Mouse (Mus musculus): ENCODE data around the gene Cirbp. TPM values are rescaled to one million over a fixed set of nuclear protein-coding genes. Genes with fewer than 3 reads are reported as not detected.

The Cirbp gene
- polyA plus RNA-seq (2016; fragmentation: Nextera tagmentation; extraction: Ambion mirVana), result 95.3 and 153 TPM in 2 replicates

DNA sequence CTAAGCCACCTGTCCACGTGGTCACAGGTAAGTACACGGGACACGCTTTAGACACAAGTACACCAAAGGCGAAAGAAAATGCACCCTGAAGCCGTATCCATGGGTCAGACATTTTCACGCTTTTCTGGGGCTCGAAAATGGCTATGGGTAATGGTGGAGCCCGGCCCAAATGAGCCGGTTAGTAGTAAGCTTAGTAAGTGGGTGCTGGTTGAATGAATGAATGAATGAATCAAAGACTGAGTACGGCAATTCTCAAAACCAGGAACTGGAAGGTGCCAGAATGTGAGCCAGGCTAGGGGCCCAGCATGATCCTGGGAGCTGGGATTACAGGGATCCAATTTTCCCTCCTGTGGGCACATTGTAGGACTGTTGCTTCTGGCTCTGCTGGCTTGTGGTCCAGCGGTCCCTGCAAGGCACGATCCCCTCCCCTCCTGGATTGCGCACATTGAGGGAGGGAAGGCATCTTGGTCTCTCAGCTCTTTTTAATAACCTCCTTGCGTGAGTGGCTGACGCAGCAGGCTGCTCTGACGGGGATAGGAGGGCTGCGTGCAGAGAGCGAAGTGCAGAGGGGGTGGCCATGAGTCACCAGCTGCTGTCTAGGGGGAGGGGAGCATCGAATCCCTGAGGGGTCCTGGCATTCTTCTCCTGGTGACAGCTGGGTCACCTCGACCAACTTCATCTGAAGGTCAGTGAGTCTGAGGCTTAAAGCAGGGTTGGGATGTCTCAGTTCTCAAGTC lies at the start of gene Cirbp:
Gene Cirbp (plus strand): TSS at position 594 of the 737 bp plus-strand sequence.
- H3K27ac ChIP-seq, result peak within 1 kb of the TSS; percentile 100
- H3K9me3 ChIP-seq, result no peaks in the 10 kb centered on the region
- 16% methylated on average over 20 of the region's 20 CpGs for WGBS
- H3K27me3 ChIP-seq (ENCODE audit: insufficient read depth, poor library complexity, severe bottlenecking), result peaks cover 8% of the 10 kb centered on the region
- H3K36me3 ChIP-seq, result peaks cover 17% of the 10 kb centered on the region
- H3K4me3 ChIP-seq, result peak within 1 kb of the TSS; percentile 93
- H3K4me1 ChIP-seq (replicated peaks), result peaks cover 87% of the 10 kb centered on the region
- peak; percentile 54 for DNase-seq (ENCODE audit: low spot score)

DNA sequence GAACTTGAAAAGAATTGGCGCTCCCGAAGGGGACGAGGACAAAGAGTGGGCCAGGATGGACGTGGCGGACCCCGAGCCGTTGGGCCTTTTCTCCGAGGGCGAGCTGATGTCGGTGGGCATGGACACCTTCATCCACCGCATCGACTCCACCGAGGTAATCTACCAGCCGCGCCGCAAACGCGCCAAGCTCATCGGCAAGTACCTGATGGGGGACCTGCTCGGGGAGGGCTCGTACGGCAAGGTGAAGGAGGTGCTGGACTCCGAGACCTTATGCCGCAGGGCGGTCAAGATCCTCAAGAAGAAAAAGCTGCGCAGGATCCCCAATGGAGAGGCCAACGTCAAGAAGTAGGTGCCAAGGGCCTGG lies 49.2 kb upstream of the Cirbp start:
- Histone ChIP-seq H3K36me3 (peaks cover 45% of the 10 kb centered on the region), H3K9me3 (no peaks in the 10 kb centered on the region), H3K27me3 (ENCODE audit: insufficient read depth, poor library complexity, severe bottlenecking) (no peaks in the 10 kb centered on the region), H3K27ac (peak overlapping the region; percentile 95), H3K4me3 (peak overlapping the region; percentile 92), H3K4me1 (replicated peaks) (peaks cover 50% of the 10 kb centered on the region)
- peak; percentile 45 for DNase-seq (ENCODE audit: low spot score)
- 1% methylated on average over 27 of the region's 27 CpGs for WGBS

DNA sequence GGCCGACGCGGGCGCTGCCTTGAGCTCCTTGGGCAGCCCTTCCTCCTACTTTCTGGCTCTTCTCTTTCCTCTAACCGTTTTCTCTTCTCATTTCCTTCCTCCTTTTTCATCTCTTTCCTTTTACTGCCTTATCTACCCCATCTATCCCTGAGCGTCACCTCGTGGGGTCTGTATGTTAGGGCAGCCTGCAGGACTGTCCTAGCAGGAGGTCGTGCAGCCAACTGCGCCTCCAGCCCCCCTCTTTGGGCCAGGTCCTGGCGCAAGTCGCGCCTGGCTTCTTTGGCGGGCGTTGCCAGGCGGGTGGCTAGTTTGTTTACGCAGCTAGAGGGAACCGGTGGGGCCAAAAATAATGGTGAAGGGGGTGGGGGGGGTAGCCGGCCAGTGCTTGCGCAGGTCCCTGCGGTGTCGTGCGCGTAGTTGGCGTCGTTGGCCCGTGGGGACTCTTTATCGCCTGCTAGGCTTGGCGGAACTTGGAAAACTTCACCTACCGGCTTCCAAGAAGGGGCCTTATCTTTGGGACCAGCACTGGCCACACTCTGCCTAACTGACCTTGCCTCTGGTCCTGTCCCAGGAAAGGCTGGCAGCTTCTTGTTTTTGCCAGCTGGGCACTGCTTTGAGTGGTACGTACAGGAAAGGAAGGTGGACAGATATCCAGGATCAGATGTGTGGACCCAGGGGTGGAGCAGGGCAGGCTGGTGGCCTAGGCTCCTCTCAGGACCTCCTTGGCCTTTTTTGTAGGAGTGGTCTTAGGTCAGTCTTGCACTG lies 48.7 kb upstream of the Cirbp start:
- Histone ChIP-seq H3K9me3 (no peaks in the 10 kb centered on the region), H3K27ac (peak overlapping the region; percentile 95), H3K36me3 (peaks cover 51% of the 10 kb centered on the region), H3K27me3 (ENCODE audit: insufficient read depth, poor library complexity, severe bottlenecking) (no peaks in the 10 kb centered on the region), H3K4me1 (replicated peaks) (peaks cover 50% of the 10 kb centered on the region), H3K4me3 (peak overlapping the region; percentile 92)
- WGBS, result 5% methylated on average over 30 of the region's 30 CpGs
- peak; percentile 36 for DNase-seq (ENCODE audit: low spot score)

DNA sequence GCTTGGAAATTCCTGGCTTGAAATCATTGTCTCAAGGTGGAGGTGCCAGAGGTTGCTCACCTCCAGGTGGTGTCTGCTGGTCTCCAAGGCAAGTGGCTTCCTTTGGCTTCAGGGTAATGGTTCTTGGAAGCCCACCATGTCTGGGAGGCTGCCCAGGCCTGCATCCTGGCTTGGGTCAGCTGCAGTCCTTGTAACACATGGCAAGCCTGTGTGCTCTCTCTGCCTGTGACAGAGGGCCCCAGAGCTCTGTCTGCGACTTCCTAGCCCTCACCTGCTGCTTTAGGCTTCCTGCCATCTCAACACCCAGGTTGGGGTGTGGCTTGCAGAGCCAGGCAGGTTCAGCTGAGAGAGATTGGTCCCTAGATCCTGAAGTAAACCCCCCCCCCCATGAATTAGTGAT lies 48.0 kb upstream of the Cirbp start:
- H3K27ac ChIP-seq, result peak overlapping the region; percentile 95
- peaks cover 50% of the 10 kb centered on the region for H3K4me1 ChIP-seq (replicated peaks)
- no peaks in the 10 kb centered on the region for H3K27me3 ChIP-seq (ENCODE audit: insufficient read depth, poor library complexity, severe bottlenecking)
- no peaks in the 10 kb centered on the region for H3K9me3 ChIP-seq
- 65% methylated on average over 1 of the region's 1 CpGs for WGBS
- DNase-seq (ENCODE audit: low spot score), result no peak
- peaks cover 56% of the 10 kb centered on the region for H3K36me3 ChIP-seq
- peak overlapping the region; percentile 92 for H3K4me3 ChIP-seq

DNA sequence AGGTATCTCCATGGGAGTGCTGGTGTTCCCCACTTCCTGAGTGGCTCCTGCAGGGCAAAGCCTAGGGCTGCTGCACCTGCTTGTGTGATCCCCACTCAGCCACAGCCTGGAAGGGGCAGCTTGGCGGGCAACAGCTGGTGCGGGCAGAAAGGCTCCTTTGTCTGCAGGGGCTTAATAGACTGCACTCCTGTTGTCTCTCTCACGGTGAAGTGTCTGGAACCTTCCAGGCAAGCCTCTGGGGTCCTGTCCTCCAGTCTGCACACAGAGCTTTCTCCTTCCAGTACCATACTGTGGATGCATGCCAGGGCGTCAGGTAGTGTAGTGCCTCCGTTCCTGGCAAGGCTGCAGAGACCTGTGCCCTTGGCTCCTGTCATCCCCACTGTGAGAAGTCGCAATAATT lies 47.2 kb upstream of the Cirbp start:
- Histone ChIP-seq H3K4me3 (peak overlapping the region; percentile 92), H3K4me1 (replicated peaks) (peaks cover 50% of the 10 kb centered on the region), H3K27ac (peak overlapping the region; percentile 95; the same call in 1 of the 2 replicates), H3K36me3 (peaks cover 65% of the 10 kb centered on the region), H3K9me3 (no peaks in the 10 kb centered on the region), H3K27me3 (ENCODE audit: insufficient read depth, poor library complexity, severe bottlenecking) (no peaks in the 10 kb centered on the region)
- DNase-seq (ENCODE audit: low spot score), result no peak
- WGBS, result 76% methylated on average over 6 of the region's 6 CpGs

DNA sequence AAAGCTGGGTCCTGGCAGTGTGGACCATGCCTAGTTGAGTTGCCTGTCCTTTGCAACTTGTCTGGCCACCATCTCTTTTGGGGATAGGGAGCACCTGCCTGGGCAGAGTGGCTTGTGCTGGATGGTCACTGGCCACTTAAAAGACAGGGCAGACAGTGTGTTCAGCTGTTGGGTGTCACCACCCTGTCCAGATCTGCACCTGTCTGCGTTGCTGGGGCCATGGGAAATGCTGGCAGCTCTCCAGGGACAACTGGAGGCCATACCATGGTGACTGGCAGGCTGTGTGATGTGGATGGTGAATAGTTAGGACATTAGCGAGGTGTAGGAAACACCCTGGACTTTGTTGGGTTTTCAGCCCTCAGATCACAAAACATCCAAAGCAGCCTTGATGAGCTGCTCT lies 45.6 kb upstream of the Cirbp start:
- H3K36me3 ChIP-seq, result peaks cover 80% of the 10 kb centered on the region
- H3K4me3 ChIP-seq, result peak overlapping the region; percentile 20; the same call in 1 of the 2 replicates
- no peak for DNase-seq (ENCODE audit: low spot score)
- no peak overlapping the region for H3K27ac ChIP-seq
- peaks cover 45% of the 10 kb centered on the region for H3K4me1 ChIP-seq (replicated peaks)
- 97% methylated on average over 2 of the region's 2 CpGs for WGBS
- no peaks in the 10 kb centered on the region for H3K9me3 ChIP-seq
- H3K27me3 ChIP-seq (ENCODE audit: insufficient read depth, poor library complexity, severe bottlenecking), result no peaks in the 10 kb centered on the region

DNA sequence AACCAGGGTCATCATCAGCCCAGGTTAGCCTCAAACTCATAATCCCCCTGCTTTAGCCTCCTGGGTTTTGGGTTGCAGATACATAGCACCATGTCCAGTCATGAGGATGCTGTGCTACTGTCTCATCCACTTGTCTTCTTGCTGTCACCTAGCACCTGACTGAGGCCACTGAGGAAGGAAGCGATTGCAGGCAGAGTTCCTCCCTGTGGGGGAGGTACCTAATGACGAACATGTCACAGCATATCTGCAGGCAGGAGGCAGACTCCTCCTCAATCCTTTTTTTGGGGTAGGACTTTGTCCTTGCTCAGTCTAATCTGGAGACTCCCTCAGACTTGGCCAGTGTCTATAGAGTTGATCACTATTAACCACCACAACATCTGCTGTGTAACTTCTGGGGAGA lies 44.1 kb upstream of the Cirbp start:
- H3K9me3 ChIP-seq, result no peaks in the 10 kb centered on the region
- H3K27ac ChIP-seq, result no peak overlapping the region
- peaks cover 46% of the 10 kb centered on the region for H3K4me1 ChIP-seq (replicated peaks)
- peaks cover 95% of the 10 kb centered on the region for H3K36me3 ChIP-seq
- no peak for DNase-seq (ENCODE audit: low spot score)
- H3K27me3 ChIP-seq (ENCODE audit: insufficient read depth, poor library complexity, severe bottlenecking), result no peaks in the 10 kb centered on the region
- H3K4me3 ChIP-seq, result no peak overlapping the region
- 90% methylated on average over 2 of the region's 2 CpGs for WGBS

DNA sequence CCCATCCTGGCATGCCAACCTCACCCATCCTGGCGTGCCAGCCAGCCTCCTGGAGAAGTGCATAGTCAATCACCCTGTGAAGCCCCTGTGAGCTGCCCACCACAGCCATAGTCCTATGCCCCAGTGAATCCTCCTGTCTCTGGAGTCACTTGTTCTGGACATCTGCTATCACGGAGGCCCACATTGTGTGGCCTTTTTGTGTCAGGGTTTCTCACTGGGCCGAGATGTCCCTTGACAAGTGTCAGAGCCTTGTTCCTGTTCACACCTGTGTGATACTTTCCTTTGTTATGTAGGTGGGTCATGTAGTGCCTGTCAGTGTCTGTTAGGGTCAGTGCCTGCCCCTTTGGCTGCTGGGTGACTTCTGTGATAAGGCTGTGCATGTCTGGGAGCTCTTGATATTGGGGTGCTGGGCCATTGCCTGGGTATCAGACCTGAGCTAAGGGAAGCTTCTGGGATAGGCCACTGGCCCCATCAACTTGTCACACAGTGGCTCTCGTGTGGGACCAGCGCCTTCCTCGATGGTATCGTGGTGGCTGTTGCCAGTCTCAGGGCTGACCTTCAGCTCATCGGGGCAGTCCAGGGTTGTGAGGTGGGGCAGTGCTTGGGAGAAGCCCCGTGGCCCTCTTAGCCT lies 41.7 kb upstream of the Cirbp start:
- H3K4me1 ChIP-seq (replicated peaks), result peaks cover 22% of the 10 kb centered on the region
- no peak for DNase-seq (ENCODE audit: low spot score)
- 94% methylated on average over 9 of the region's 9 CpGs for WGBS
- H3K27ac ChIP-seq, result no peak overlapping the region
- H3K27me3 ChIP-seq (ENCODE audit: insufficient read depth, poor library complexity, severe bottlenecking), result no peaks in the 10 kb centered on the region
- no peak overlapping the region for H3K4me3 ChIP-seq
- H3K9me3 ChIP-seq, result no peaks in the 10 kb centered on the region
- H3K36me3 ChIP-seq, result peaks cover 99% of the 10 kb centered on the region

DNA sequence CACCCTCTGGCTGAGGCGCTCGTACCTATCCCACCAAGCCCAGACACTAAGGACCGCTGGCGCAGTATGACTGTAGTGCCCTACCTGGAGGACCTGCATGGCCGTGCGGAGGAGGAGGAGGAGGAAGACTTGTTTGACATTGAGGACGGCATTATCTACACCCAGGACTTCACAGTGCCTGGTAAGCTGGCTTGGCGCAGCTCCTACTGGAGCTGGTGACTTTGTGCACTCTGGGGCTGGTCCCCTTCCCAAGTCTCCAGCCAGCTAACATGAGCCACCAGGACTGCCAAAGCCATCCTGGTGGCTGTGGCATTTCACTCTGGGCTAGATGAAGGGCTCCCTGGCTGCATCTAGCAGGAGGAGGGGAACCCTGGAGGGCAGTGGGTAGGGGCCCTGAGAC lies 37.9 kb upstream of the Cirbp start:
- H3K4me3 ChIP-seq, result 0 out of 2 replicates have a peak overlapping the region, but pooled peaks have one; percentile 6
- peaks cover 36% of the 10 kb centered on the region for H3K4me1 ChIP-seq (replicated peaks)
- peaks cover 100% of the 10 kb centered on the region for H3K36me3 ChIP-seq
- WGBS, result 95% methylated on average over 8 of the region's 8 CpGs
- H3K27ac ChIP-seq, result no peak overlapping the region
- no peaks in the 10 kb centered on the region for H3K9me3 ChIP-seq
- no peak for DNase-seq (ENCODE audit: low spot score)
- H3K27me3 ChIP-seq (ENCODE audit: insufficient read depth, poor library complexity, severe bottlenecking), result peaks cover 29% of the 10 kb centered on the region

DNA sequence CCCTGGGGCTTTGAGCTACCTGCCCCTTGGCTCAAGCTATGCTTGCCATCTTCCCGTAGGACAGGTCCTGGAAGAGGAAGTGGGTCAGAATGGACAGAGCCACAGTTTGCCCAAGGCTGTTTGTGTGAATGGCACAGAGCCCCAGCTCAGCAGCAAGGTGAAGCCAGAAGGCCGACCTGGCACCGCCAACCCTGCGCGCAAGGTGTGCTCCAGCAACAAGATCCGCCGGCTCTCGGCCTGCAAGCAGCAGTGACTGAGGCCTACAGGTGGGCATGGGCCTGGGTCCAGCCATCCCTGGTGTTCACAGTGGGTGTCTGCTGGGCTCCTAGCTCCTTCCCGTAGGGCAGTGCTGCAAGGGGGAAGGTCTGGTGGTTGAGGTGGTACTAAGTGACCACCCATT lies 35.9 kb upstream of the Cirbp start:
- H3K9me3 ChIP-seq, result no peaks in the 10 kb centered on the region
- H3K27me3 ChIP-seq (ENCODE audit: insufficient read depth, poor library complexity, severe bottlenecking), result peaks cover 48% of the 10 kb centered on the region
- 91% methylated on average over 9 of the region's 9 CpGs for WGBS
- peaks cover 33% of the 10 kb centered on the region for H3K4me1 ChIP-seq (replicated peaks)
- peaks cover 100% of the 10 kb centered on the region for H3K36me3 ChIP-seq
- DNase-seq (ENCODE audit: low spot score), result no peak
- H3K4me3 ChIP-seq, result no peak overlapping the region
- no peak overlapping the region for H3K27ac ChIP-seq

DNA sequence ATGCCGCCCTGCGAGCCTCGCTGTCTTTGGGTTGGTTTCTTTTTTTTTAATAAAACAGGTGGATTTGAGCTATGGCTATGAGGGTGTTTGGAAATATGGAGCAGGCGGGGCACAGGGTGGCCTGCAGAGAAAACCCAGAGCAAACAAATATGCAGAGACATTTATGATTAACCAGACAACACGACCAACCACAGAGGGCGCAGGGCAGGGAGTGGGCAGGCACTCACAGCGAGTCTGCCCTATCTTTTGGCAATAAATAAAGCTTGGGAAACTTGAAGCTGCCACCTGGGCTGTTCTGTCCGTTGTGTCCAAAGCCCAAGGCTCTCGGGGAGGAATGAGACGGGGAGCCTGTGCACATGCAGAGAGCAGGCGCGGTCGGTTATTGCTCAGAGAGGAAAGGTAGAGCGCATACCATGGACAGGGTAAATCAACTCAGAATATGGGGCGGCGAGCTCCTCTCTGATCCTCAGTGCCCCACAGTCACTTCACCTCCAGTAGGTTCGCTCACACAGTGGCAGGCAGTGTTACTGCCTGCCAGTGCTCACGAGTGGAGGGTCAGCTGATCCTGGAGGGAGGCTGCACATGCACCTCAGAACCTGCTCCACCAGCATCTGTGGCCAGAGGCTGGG lies 35.3 kb upstream of the Cirbp start:
- Histone ChIP-seq H3K27ac (no peak overlapping the region), H3K27me3 (ENCODE audit: insufficient read depth, poor library complexity, severe bottlenecking) (peaks cover 55% of the 10 kb centered on the region), H3K4me1 (replicated peaks) (peaks cover 26% of the 10 kb centered on the region), H3K36me3 (peaks cover 99% of the 10 kb centered on the region), H3K4me3 (peak overlapping the region; percentile 37; the same call in 1 of the 2 replicates), H3K9me3 (no peaks in the 10 kb centered on the region)
- no peak for DNase-seq (ENCODE audit: low spot score)
- 89% methylated on average over 18 of the region's 18 CpGs for WGBS

DNA sequence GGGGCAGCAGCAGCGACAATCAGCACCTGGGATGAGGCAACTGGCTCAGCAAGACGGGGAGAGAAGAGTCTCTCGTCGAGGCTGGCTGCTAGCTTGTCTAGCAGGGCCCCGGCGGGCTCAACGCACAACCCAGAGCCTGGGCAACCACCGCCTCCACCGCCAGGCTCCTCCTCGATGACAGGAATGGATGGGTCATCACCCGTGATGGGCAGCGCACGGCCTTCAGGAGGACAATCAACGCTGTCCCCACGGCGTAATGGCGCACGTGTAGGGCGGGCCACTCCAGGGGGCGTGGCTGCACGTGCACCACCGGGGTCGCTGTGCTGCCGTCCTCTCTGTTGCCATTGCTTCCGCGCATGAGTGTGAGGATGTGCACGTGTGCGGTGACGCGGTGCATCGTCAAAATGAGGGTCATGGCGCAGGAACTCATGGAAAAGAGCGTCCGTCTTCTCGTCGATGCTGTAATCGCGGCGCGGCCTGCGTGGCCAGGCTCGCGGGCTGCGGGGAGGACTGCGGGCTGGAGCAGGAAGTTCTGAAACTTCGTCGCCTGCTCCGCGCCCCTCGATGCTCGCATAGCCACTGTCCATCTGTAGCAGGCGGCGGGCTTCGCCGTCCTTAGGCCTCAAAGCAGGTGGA lies 34.4 kb upstream of the Cirbp start:
- H3K4me1 ChIP-seq (replicated peaks), result peaks cover 30% of the 10 kb centered on the region
- peak overlapping the region; percentile 67 for H3K27ac ChIP-seq
- peak overlapping the region; percentile 37 for H3K4me3 ChIP-seq
- peaks cover 64% of the 10 kb centered on the region for H3K27me3 ChIP-seq (ENCODE audit: insufficient read depth, poor library complexity, severe bottlenecking)
- H3K36me3 ChIP-seq, result peaks cover 98% of the 10 kb centered on the region
- H3K9me3 ChIP-seq, result no peaks in the 10 kb centered on the region
- WGBS, result 14% methylated on average over 55 of the region's 55 CpGs
- peak; percentile 63 for DNase-seq (ENCODE audit: low spot score)
